Mouse (Mus musculus): ENCODE measurements around the gene Plcl2. TPM values are rescaled to one million over a fixed set of nuclear protein-coding genes. Genes with fewer than 3 reads are reported as not detected.

Gene Plcl2
- polyA plus RNA-seq, 1 experiment from 2014 or later = 2.4 TPM

DNA sequence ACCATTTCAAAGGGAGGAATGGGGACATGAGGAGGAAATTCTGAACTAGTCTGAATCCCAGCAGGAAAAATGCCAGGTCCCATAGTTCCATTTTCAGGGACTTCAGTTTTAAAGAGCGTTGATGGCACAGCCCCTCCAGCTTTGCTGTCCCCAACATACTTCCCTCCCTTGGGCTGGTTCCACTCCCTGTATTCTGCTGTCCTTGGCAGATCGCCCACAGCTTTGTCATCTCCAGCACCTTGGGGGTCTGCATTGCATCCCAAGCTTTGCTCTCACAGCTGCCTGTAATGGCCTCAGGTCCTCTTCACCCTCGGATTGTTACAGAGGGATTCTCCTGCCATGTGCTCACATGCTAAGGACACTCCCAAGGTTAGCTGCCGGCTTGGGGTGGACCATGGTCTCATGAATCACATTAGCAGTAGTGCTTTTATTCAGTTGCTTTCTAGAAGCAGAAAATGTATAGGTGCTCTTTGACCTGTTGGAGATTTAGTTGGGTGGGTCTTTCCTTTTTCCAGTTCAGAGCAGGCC is 159.5 kb downstream of the Plcl2 start:
- no peaks in the 10 kb centered on the region for H3K4me1 ChIP-seq
- H3K27me3 ChIP-seq (replicated peaks) = no peaks in the 10 kb centered on the region
- H3K4me2 ChIP-seq = no peak overlapping the region
- H3K9me3 ChIP-seq (replicated peaks) = 0 out of 2 replicates have a peak, but pooled peaks cover 7% of the 10 kb centered on the region
- H3K36me3 ChIP-seq = peaks cover 6% of the 10 kb centered on the region
- WGBS (ENCODE audit: insufficient replicate concordance) = 78% methylated on average over 4 of the region's 4 CpGs
- ATAC-seq = no peak
- no peak overlapping the region for H3K9ac ChIP-seq
- no peak overlapping the region for H3K4me3 ChIP-seq
- no peak overlapping the region for H3K27ac ChIP-seq

- no peaks in the 10 kb centered on the region for H3K36me3 ChIP-seq
- no peak overlapping the region for H3K4me3 ChIP-seq
- H3K4me2 ChIP-seq = no peak overlapping the region
- WGBS (ENCODE audit: insufficient replicate concordance) = 82% methylated on average over 5 of the region's 5 CpGs
- no peaks in the 10 kb centered on the region for H3K4me1 ChIP-seq
- H3K27me3 ChIP-seq (replicated peaks) = no peaks in the 10 kb centered on the region
- H3K9ac ChIP-seq = no peak overlapping the region
- H3K9me3 ChIP-seq (replicated peaks) = no peaks in the 10 kb centered on the region
- no peak for ATAC-seq
- H3K27ac ChIP-seq = no peak overlapping the region
Observed at GRCm38 (mm10) chr17:50671416-50671815, 162.2 kb downstream of the Plcl2 start.

- H3K27me3 ChIP-seq (replicated peaks) = no peaks in the 10 kb centered on the region
- no peak overlapping the region for H3K4me2 ChIP-seq
- ATAC-seq = no peak
- H3K27ac ChIP-seq = no peak overlapping the region
- H3K9me3 ChIP-seq (replicated peaks) = no peaks in the 10 kb centered on the region
- H3K4me1 ChIP-seq = peaks cover 8% of the 10 kb centered on the region; the same call in 1 of the 2 replicates
- H3K36me3 ChIP-seq = no peaks in the 10 kb centered on the region
- H3K9ac ChIP-seq = no peak overlapping the region
- no peak overlapping the region for H3K4me3 ChIP-seq
- WGBS (ENCODE audit: insufficient replicate concordance) = 52% methylated on average over 7 of the region's 7 CpGs
Observed at GRCm38 (mm10) chr17:50674580-50674979, 165.4 kb downstream of the Plcl2 start.

DNA sequence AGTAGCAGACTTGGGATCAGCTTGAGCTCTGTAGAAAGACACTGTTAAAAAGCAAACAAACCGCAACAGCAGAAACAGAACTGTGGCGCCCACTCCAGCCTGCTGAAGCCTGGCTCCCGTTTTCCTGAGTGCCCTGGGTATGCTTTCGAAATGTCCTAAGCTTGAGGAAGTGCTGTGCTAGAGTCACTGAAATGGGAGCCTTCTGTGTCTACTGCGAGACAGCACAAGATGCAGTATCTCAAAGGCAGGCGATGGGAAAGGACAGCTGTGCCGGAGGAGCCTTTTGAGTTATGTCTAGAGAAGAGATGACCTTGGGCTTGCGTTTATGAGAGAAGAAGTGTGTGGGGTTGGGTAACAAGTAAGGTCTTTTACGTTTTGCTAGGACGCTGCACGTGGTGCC is 166.0 kb downstream of the Plcl2 start:
- no peak for ATAC-seq
- Histone ChIP-seq H3K9me3 (replicated peaks) (no peaks in the 10 kb centered on the region), H3K9ac (no peak overlapping the region), H3K27ac (no peak overlapping the region), H3K4me1 (peaks cover 8% of the 10 kb centered on the region; the same call in 1 of the 2 replicates), H3K27me3 (replicated peaks) (no peaks in the 10 kb centered on the region), H3K4me2 (no peak overlapping the region), H3K4me3 (no peak overlapping the region), H3K36me3 (no peaks in the 10 kb centered on the region)
- 74% methylated on average over 11 of the region's 11 CpGs for WGBS (ENCODE audit: insufficient replicate concordance)

GRCm38 (mm10) chr17:50677334-50677733 is 168.1 kb downstream of the Plcl2 start:
- Histone ChIP-seq H3K4me2 (no peak overlapping the region), H3K4me3 (no peak overlapping the region), H3K36me3 (no peaks in the 10 kb centered on the region), H3K27ac (no peak overlapping the region), H3K9me3 (replicated peaks) (no peaks in the 10 kb centered on the region), H3K4me1 (peaks cover 8% of the 10 kb centered on the region; the same call in 1 of the 2 replicates), H3K9ac (no peak overlapping the region), H3K27me3 (replicated peaks) (no peaks in the 10 kb centered on the region)
- WGBS (ENCODE audit: insufficient replicate concordance) = 89% methylated on average over 14 of the region's 14 CpGs
- ATAC-seq = no peak

- no peak overlapping the region for H3K9ac ChIP-seq
- 34% methylated on average over 10 of the region's 10 CpGs for WGBS (ENCODE audit: insufficient replicate concordance)
- no peak for ATAC-seq
- H3K9me3 ChIP-seq (replicated peaks) = no peaks in the 10 kb centered on the region
- H3K27me3 ChIP-seq (replicated peaks) = no peaks in the 10 kb centered on the region
- H3K27ac ChIP-seq = no peak overlapping the region
- H3K4me1 ChIP-seq = peaks cover 8% of the 10 kb centered on the region; the same call in 1 of the 2 replicates
- H3K4me2 ChIP-seq = no peak overlapping the region
- H3K4me3 ChIP-seq = no peak overlapping the region
- H3K36me3 ChIP-seq = no peaks in the 10 kb centered on the region
Observed at GRCm38 (mm10) chr17:50677978-50678712, 168.9 kb downstream of the Plcl2 start.

- WGBS (ENCODE audit: insufficient replicate concordance) = 79% methylated on average over 2 of the region's 2 CpGs
- ATAC-seq = no peak
- no peaks in the 10 kb centered on the region for H3K27me3 ChIP-seq (replicated peaks)
Observed at GRCm38 (mm10) chr17:50678748-50679147, 169.5 kb downstream of the Plcl2 start.

GRCm38 (mm10) chr17:50679613-50680534 is 170.7 kb downstream of the Plcl2 start:
- Histone ChIP-seq H3K27me3 (replicated peaks) (no peaks in the 10 kb centered on the region), H3K9me3 (replicated peaks) (no peaks in the 10 kb centered on the region), H3K4me1 (peaks cover 8% of the 10 kb centered on the region; the same call in 1 of the 2 replicates), H3K27ac (no peak overlapping the region), H3K4me3 (no peak overlapping the region), H3K9ac (no peak overlapping the region), H3K4me2 (no peak overlapping the region), H3K36me3 (no peaks in the 10 kb centered on the region)
- no peak for ATAC-seq
- 76% methylated on average over 12 of the region's 12 CpGs for WGBS (ENCODE audit: insufficient replicate concordance)

More at GRCm38 (mm10) chr17:50678748-50679147, 169.5 kb downstream of the Plcl2 start:
- Histone ChIP-seq H3K9ac (no peak overlapping the region), H3K36me3 (no peaks in the 10 kb centered on the region), H3K4me2 (no peak overlapping the region), H3K9me3 (replicated peaks) (no peaks in the 10 kb centered on the region), H3K4me1 (peaks cover 8% of the 10 kb centered on the region; the same call in 1 of the 2 replicates), H3K27ac (no peak overlapping the region), H3K4me3 (no peak overlapping the region)

GRCm38 (mm10) chr17:50682696-50683095 is 173.5 kb downstream of the Plcl2 start:
- Histone ChIP-seq H3K9me3 (replicated peaks) (no peaks in the 10 kb centered on the region), H3K4me1 (peaks cover 6% of the 10 kb centered on the region; the same call in 1 of the 2 replicates), H3K4me3 (no peak overlapping the region), H3K27ac (no peak overlapping the region), H3K36me3 (no peaks in the 10 kb centered on the region), H3K9ac (no peak overlapping the region), H3K4me2 (no peak overlapping the region), H3K27me3 (replicated peaks) (no peaks in the 10 kb centered on the region)
- no peak for ATAC-seq
- 64% methylated on average over 3 of the region's 3 CpGs for WGBS (ENCODE audit: insufficient replicate concordance)

DNA sequence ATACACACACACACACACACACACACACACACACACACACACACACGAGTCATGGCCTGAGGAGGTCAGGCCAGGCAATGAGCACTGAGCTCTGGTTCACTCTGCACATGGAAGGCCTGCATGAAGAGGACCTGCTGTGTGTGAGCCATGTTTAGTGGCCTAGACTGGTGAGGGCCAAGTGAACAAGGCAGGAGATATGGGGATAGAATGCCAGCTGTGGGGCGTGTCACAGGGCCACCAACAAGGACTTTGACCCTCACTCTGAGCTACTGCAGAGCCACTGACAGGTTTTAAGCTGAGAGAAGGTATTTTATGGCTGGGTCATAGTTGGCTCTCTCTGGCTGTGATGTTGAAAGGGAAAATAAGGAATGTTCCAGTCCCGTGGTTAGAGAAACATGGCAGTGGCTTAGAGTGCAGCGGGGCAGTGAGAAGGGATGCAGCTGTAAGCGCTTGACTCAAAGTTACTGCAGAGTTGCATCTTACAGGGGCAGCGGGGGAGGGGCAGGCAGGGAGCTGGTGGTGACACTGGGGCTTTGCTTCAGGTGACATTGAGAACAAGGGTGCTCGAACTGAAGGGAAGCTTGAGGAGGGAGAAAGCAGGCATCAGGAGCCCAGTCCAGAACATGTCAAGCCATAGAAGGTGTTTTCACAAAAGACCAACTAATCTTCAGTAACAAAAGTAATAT is 175.9 kb downstream of the Plcl2 start:
- H3K9me3 ChIP-seq (replicated peaks) = no peaks in the 10 kb centered on the region
- H3K4me3 ChIP-seq = no peak overlapping the region
- H3K27me3 ChIP-seq (replicated peaks) = no peaks in the 10 kb centered on the region
- H3K9ac ChIP-seq = no peak overlapping the region
- no peaks in the 10 kb centered on the region for H3K36me3 ChIP-seq
- no peak overlapping the region for H3K4me2 ChIP-seq
- 68% methylated on average over 7 of the region's 7 CpGs for WGBS (ENCODE audit: insufficient replicate concordance)
- H3K4me1 ChIP-seq = no peaks in the 10 kb centered on the region
- peak; percentile 49; the same call in 1 of the 2 replicates for ATAC-seq
- no peak overlapping the region for H3K27ac ChIP-seq

DNA sequence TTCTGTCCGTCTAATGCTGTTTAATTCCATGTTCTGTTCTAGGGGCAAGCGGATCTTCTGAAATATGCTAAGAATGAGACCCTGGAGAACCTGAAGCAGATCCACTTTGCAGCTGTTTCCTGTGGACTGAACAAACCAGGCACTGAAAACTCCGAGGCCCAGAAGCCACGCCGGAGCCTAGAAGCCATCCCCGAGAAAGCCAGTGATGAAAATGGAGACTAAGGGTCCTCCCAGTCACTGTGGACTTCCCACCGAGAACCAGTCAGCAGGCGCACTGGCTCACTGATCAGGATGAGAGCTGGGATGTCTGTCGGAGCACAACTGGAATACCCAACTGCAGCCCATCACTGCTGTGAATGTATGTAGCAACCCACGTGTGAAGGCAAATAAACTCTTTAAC is 178.5 kb downstream of the Plcl2 start:
- Histone ChIP-seq H3K27me3 (replicated peaks) (no peaks in the 10 kb centered on the region), H3K4me2 (no peak overlapping the region), H3K9ac (no peak overlapping the region), H3K36me3 (no peaks in the 10 kb centered on the region), H3K9me3 (replicated peaks) (no peaks in the 10 kb centered on the region), H3K4me1 (no peaks in the 10 kb centered on the region), H3K4me3 (no peak overlapping the region), H3K27ac (no peak overlapping the region)
- WGBS (ENCODE audit: insufficient replicate concordance) = 81% methylated on average over 10 of the region's 10 CpGs
- no peak for ATAC-seq
